8 mouse cellular contexts compared by ENCODE assay signal in the genomic region with DNA sequence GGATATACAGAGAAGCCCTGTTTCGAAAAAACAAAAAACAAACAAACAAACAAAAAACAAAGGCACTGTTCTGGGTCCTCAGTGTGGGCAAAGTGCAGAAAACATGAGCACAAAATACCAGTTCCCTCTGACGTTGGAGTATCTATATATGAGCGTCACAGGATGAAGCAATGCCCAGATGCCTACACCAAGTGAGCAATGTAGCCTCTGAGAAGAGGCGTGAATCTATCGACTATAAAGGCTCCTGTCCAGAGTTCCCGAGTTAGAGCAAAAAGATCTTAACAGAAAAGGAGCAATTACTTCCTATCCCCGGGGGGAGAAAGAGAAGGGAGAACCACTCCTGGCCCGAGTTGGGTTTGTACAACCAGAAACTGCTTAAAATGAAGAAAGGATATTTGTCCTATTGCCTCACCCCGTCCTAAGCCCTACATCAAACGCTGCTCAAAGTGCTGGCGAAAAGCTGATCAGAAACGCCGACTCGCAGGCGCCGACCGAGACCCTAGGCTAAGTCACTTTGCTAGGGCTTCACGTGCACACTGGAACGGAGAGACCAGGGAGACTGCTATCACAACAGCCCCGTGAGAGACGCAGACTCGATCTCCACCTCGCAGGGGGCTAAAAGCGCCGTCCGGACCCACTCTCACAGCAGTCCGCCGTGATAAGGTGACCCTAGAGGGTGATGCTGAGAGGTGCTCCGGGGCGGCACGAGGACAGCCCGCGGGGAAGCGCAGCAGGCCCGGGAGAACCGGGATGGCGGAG. TPM values are rescaled to one million over a fixed set of nuclear protein-coding genes. Genes with fewer than 3 reads are reported as not detected.
DNase-seq lines count a peak whose midpoint lies in the region; ATAC-seq and TF ChIP-seq lines count a peak whose summit lies in the region.

No protein-coding gene starts in this region.

- DNase-seq in kidney, adult 2 months, result no peak
- no peak for DNase-seq in kidney, adult 11 months
- peak; percentile 40 for DNase-seq in MN1 (ENCODE audit: low spot score)
- no peak for DNase-seq in forebrain, embryonic 10.5 days (ENCODE audit: extremely low spot score, low spot score)
- DNase-seq in stomach, postnatal 0 days (ENCODE audit: low spot score), result no peak
- DNase-seq in right cerebral cortex, adult 18-20 months, result no peak
- no peak for DNase-seq in urinary bladder, postnatal 36 days (ENCODE audit: low spot score in 2 of 2)

- H3K36me3 ChIP-seq in kidney, adult 2 months (ENCODE audit: control insufficient read depth, insufficient read depth, low read length), result peaks cover 2% of the 10 kb centered on the region
- peaks cover 42% of the 10 kb centered on the region for H3K36me3 ChIP-seq in forebrain, embryonic 10.5 days (replicated peaks)
- H3K36me3 ChIP-seq in liver, embryonic 12.5 days, result peaks cover 37% of the 10 kb centered on the region
- H3K36me3 ChIP-seq in stomach, postnatal 0 days (ENCODE audit: control insufficient read depth, insufficient read depth, low read length), result no peaks in the 10 kb centered on the region

- H3K27me3 ChIP-seq in kidney, adult 2 months (replicated peaks; ENCODE audit: control insufficient read depth, insufficient read depth, low read length), result no peaks in the 10 kb centered on the region
- H3K27me3 ChIP-seq in forebrain, embryonic 10.5 days (ENCODE audit: poor library complexity, severe bottlenecking), result peaks cover 30% of the 10 kb centered on the region
- H3K27me3 ChIP-seq in liver, embryonic 12.5 days (replicated peaks), result peaks cover 24% of the 10 kb centered on the region
- no peaks in the 10 kb centered on the region for H3K27me3 ChIP-seq in stomach, postnatal 0 days (ENCODE audit: control insufficient read depth, insufficient read depth, low read length)

- TF ChIP-seq EP300 in stomach, postnatal 0 days (optimal IDR thresholded peaks at IDR 0.05), result no peak

- H3K4me2 ChIP-seq in liver, embryonic 12.5 days, result peak overlapping the region; percentile 77
- H3K4me2 ChIP-seq in stomach, postnatal 0 days (replicated peaks; ENCODE audit: low read depth), result peak overlapping the region; percentile 76

- peak; percentile 70 for ATAC-seq in liver, embryonic 12.5 days
- ATAC-seq in stomach, postnatal 0 days (ENCODE audit: low FRiP score, low TSS enrichment), result peak; percentile 55

- WGBS in kidney, adult 2 months, result 2% methylated on average over 37 of the region's 37 CpGs
- WGBS in forebrain, embryonic 10.5 days, result 3% methylated on average over 37 of the region's 37 CpGs
- WGBS in liver, embryonic 12.5 days (ENCODE audit: insufficient replicate concordance), result under 1% methylated on average over 37 of the region's 37 CpGs
- 1% methylated on average over 37 of the region's 37 CpGs for WGBS in stomach, postnatal 0 days

- no peak for TF ChIP-seq CTCF in kidney, adult 2 months (conservative IDR thresholded peaks at IDR 0.05; ENCODE audit: insufficient read depth, insufficient read length, low read depth, low read length)
- TF ChIP-seq CTCF in stomach, postnatal 0 days (IDR thresholded peaks at IDR 0.05; ENCODE audit: low read depth), result no peak

- peaks cover 29% of the 10 kb centered on the region for H3K4me1 ChIP-seq in kidney, adult 2 months (ENCODE audit: control insufficient read depth, insufficient read depth, low read length)
- H3K4me1 ChIP-seq in forebrain, embryonic 10.5 days, result peaks cover 40% of the 10 kb centered on the region
- H3K4me1 ChIP-seq in liver, embryonic 12.5 days, result peaks cover 25% of the 10 kb centered on the region
- no peaks in the 10 kb centered on the region for H3K4me1 ChIP-seq in stomach, postnatal 0 days (replicated peaks; ENCODE audit: control insufficient read depth, insufficient read depth)

- H3K9ac ChIP-seq in liver, embryonic 12.5 days, result peak overlapping the region; percentile 89
- H3K9ac ChIP-seq in stomach, postnatal 0 days (ENCODE audit: low read length), result peak overlapping the region; percentile 82

- no peaks in the 10 kb centered on the region for H3K9me3 ChIP-seq in forebrain, embryonic 10.5 days
- H3K9me3 ChIP-seq in liver, embryonic 12.5 days (replicated peaks), result no peaks in the 10 kb centered on the region
- no peaks in the 10 kb centered on the region for H3K9me3 ChIP-seq in stomach, postnatal 0 days (ENCODE audit: control insufficient read depth, low read length)

- peak overlapping the region; percentile 96 for H3K4me3 ChIP-seq in kidney, adult 2 months (ENCODE audit: insufficient read depth, low read depth, low read length)
- H3K4me3 ChIP-seq in forebrain, embryonic 10.5 days, result peak overlapping the region; percentile 84
- peak overlapping the region; percentile 89 for H3K4me3 ChIP-seq in liver, embryonic 12.5 days
- H3K4me3 ChIP-seq in stomach, postnatal 0 days (ENCODE audit: low read depth, low read length), result peak overlapping the region; percentile 79

- no peak for TF ChIP-seq POLR2A in kidney, adult 2 months (IDR thresholded peaks at IDR 0.05; ENCODE audit: low read depth, low read length)

- H3K27ac ChIP-seq in kidney, adult 2 months (ENCODE audit: insufficient read depth, low read depth, low read length), result peak overlapping the region; percentile 49; the same call in 1 of the 2 replicates
- H3K27ac ChIP-seq in forebrain, embryonic 10.5 days, result peak overlapping the region; percentile 90
- peak overlapping the region; percentile 83 for H3K27ac ChIP-seq in liver, embryonic 12.5 days
- peak overlapping the region; percentile 78 for H3K27ac ChIP-seq in stomach, postnatal 0 days (replicated peaks)

RNA-seq across cellular contexts. Expression of a gene that starts 0.6 kb away (rescaled TPM):
- 3.4 and 4.0 TPM in 2 replicates for polyA plus RNA-seq in kidney, adult 2 months (2012; rRNA removed)
- polyA plus RNA-seq in forebrain, embryonic 10.5 days (2016; fragmentation: Nextera tagmentation; extraction: Ambion mirVana), result 21.4 and 22.7 TPM in 2 replicates
- polyA plus RNA-seq in liver, embryonic 12.5 days (2016; fragmentation: Nextera tagmentation; extraction: Ambion mirVana), result 16.1 and 16.9 TPM in 2 replicates
- 6.5 and 6.7 TPM in 2 replicates for polyA plus RNA-seq in stomach, postnatal 0 days (2015; fragmentation: Nextera tagmentation; extraction: Ambion mirVana)

RNA-seq across cellular contexts. Expression of a gene that starts 0.6 kb away (rescaled TPM):
- polyA plus RNA-seq in kidney, adult 2 months (2012; rRNA removed), result 7.3 and 8.0 TPM in 2 replicates
- 21.9 and 22.0 TPM in 2 replicates for polyA plus RNA-seq in forebrain, embryonic 10.5 days (2016; fragmentation: Nextera tagmentation; extraction: Ambion mirVana)
- 7.8 and 8.4 TPM in 2 replicates for polyA plus RNA-seq in liver, embryonic 12.5 days (2016; fragmentation: Nextera tagmentation; extraction: Ambion mirVana)
- polyA plus RNA-seq in stomach, postnatal 0 days (2015; fragmentation: Nextera tagmentation; extraction: Ambion mirVana), result 3.8 and 4.1 TPM in 2 replicates

RNA-seq across cellular contexts. Expression of a gene that starts 13.3 kb away (rescaled TPM):
- 169 and 188 TPM in 2 replicates for polyA plus RNA-seq in kidney, adult 2 months (2012; rRNA removed)
- 3.4 and 3.8 TPM in 2 replicates for polyA plus RNA-seq in forebrain, embryonic 10.5 days (2016; fragmentation: Nextera tagmentation; extraction: Ambion mirVana)
- polyA plus RNA-seq in liver, embryonic 12.5 days (2016; fragmentation: Nextera tagmentation; extraction: Ambion mirVana), result 1.6 and 1.7 TPM in 2 replicates
- polyA plus RNA-seq in stomach, postnatal 0 days (2015; fragmentation: Nextera tagmentation; extraction: Ambion mirVana), result 2.9 and 3.1 TPM in 2 replicates

RNA-seq across cellular contexts. Expression of a gene that starts 35.2 kb away (rescaled TPM):
- polyA plus RNA-seq in kidney, adult 2 months (2012; rRNA removed), result 143 and 152 TPM in 2 replicates
- polyA plus RNA-seq in forebrain, embryonic 10.5 days (2016; fragmentation: Nextera tagmentation; extraction: Ambion mirVana), result 44.7 and 46.9 TPM in 2 replicates
- polyA plus RNA-seq in liver, embryonic 12.5 days (2016; fragmentation: Nextera tagmentation; extraction: Ambion mirVana), result 46.1 and 48.7 TPM in 2 replicates
- polyA plus RNA-seq in stomach, postnatal 0 days (2015; fragmentation: Nextera tagmentation; extraction: Ambion mirVana), result 84.3 and 85.0 TPM in 2 replicates

RNA-seq across cellular contexts. Expression of a gene that starts 38.2 kb away (rescaled TPM):
- 33.9 and 34.2 TPM in 2 replicates for polyA plus RNA-seq in kidney, adult 2 months (2012; rRNA removed)
- 154 and 156 TPM in 2 replicates for polyA plus RNA-seq in forebrain, embryonic 10.5 days (2016; fragmentation: Nextera tagmentation; extraction: Ambion mirVana)
- 69.9 and 75.2 TPM in 2 replicates for polyA plus RNA-seq in liver, embryonic 12.5 days (2016; fragmentation: Nextera tagmentation; extraction: Ambion mirVana)
- 56.2 and 58.6 TPM in 2 replicates for polyA plus RNA-seq in stomach, postnatal 0 days (2015; fragmentation: Nextera tagmentation; extraction: Ambion mirVana)

Comparison
In these comparisons a context has a peak if more than half of its experiments do, and no peak if none do; other contexts are left out.
1. RNA of a gene that starts 13.3 kb away (polyA plus RNA-seq): 169 to 188 TPM in kidney, adult 2 months; 3.4 to 3.8 TPM in forebrain, embryonic 10.5 days, 2.9 to 3.1 TPM in stomach, postnatal 0 days and 1.6 to 1.7 TPM in liver, embryonic 12.5 days; every median in the first group is over 10 times any median in the second.
2. Peak in every context shown above with its lines, with median percentiles within 50 percentile points of each other: H3K27ac ChIP-seq and H3K4me3 ChIP-seq.